Mouse (Mus musculus) adrenal gland, adult 18-20 months (tissue): ENCODE data around the gene Il25. TPM values are rescaled to one million over a fixed set of nuclear protein-coding genes. Genes with fewer than 3 reads are reported as not detected.
"Not testable (repeated sequence)": the region's sequence is repeated elsewhere in the genome, so short reads cannot be mapped to it uniquely, and the experiment has no call there.

ENCODE experiments used
- DNase-seq, 2 experiments: peaks; one replicate each; pipeline ENCODE4 v3.0.0; 2021 to 2022; ENCODE audit warnings: low spot score in 2 of 2
- total RNA-seq, 2 experiments: library from RNA; stranded (reverse); gene quantifications; 1 replicate in 1 of 2; 2 replicates in 1 of 2; pipeline ENCODE4 v1.2.3; 2021

Gene Il25
- total RNA-seq, 2 experiments from 2014 or later, result not detected

DNA sequence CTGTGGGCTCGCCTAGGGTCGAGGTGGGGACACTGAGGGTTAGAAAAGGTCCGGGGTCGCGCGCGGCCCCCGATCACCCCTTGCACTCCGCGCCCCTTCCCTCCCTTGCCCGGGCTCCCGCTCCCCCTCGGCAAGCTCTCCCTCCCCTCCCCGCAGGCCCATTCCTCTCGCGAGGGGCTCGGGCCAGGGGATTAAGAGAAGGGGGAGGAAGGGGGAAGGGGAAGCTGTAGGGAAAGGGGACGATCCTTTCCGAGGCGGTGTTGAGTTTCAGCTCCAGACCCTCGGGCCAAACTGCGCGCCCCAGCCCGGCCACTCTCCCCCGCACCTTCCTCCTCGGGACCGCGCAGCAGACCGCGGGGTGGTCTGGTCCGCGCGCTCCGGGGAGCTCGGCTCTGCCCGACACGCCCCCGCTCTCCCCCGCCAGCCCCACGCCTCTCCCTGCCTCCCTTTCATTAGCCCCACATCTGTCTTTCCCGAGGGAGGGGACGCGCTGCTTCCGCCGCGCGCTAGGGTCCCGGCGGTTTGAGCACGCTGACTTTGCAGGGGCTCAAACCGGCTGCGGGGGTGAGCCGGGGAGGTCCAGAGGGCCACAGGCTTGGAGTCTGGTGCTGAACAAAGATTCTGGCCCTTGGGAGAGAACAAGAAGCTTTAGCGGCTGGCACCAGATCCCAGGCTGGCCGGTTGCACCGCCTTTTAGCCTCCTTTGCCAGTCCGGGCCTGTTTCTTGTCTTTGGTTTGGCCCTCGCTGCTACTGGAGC, 5.9 kb upstream of the Il25 start:
- peak in 1 of 2 experiments; percentile 29 for DNase-seq

DNA sequence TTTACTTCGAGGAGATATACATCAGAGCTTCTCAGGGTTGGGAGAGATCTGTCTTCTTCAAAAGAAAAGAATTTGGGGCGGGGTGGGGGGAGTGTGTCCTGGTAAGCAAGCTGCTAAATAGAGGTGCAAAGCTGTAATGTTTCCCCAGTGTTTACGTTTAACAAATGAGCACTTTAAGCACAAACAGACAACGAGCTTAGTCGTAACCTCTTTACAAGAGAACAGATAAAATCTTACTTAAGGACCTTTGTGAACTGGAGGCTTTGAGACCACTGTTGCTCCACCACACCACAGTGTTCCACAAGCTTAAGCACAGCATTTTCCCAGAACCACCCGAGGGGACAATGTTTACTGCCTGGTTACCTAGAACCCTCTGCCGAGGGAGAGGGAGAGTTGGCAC, 5.2 kb upstream of the Il25 start:
- DNase-seq, result no peak

DNA sequence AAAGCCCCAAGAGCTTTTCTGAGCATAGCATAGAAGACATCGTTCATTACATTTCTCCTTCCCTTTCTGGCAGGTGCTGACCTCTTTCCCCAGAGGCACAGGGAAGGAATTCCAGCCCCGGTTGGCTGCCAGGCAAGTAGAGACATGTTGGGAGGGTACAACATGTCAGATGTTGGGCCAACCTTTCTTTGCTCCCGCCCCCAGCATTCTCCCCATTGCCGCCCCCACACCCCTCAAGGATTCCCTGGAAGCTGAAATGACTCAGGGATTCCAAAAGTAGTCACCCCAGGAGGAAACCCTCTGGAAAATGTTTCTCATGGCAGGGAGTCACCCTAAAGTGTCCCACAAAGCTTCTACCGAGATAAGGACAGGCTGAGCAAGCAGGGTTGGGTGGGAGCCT, 2.7 kb upstream of the Il25 start:
- DNase-seq, result no peak

DNA sequence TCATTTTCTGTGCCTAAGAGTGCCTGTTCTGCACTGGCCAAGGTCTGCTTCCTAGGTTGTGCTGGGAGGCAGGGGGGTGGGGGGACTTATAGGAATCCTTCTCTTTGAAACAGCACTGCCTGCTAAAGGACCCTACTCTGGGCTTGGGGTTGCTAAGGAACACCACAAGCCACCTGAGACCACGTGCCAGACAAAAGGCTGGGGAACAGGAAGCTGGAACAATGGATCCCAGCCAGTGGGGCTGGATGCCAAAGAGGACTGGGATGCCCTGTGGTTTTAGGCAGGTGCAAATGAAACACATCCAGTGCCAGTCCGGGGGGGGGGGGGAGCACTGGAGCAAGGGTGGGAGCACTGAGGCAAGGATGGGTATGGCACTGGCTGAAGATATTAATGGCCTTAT, 2.1 kb upstream of the Il25 start:
- DNase-seq, result no peak

DNA sequence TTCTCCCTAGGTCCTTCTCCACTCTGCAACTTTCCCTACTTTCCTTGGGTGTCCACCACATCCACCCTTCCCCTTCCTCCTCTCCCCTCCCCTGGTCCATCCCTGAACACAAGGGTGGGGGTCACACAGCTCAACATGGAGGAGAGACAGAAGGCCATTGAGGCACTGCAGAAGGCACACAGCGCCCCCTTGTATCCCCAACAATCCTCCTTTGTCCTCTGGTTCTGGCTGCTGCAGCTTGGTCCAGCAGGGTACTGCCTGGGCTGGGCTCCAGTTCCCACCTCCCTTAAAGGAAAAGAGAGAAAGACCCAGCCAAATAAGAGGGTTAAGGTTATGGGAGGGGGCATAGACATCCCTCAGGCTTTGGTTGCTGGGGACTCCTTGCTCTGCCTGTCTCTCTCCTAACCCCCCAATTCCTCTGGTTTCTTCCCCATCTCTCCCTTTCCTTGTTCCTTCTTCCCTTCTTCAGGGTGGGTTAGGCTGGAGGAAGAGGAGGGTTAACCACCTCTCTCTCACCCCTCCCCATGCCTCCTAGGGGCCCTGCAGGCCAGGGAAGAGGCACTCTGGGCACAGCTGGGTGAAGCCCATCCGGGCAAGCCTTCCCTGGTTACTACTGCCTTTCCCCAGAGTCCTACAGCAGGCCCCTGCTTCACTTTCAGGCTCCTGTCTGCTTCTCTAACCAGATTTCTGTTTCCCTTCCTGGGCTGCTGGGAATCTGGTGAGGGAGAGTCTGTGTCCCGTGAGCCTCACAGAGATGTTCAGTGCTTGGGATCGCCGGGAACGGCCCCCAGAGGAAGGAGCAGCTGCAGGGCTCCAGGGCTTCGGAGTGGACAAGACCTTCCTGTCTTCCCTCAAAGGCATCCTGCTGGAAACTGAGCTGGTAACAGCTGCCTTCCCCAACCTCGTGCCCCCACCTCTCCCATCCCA, 3.7 kb downstream of the Il25 start, which contains the start of gene Cmtm5:
Gene Cmtm5 (plus strand): TSS at position 358 of the 927 bp plus-strand sequence.
- no peak for DNase-seq

DNA sequence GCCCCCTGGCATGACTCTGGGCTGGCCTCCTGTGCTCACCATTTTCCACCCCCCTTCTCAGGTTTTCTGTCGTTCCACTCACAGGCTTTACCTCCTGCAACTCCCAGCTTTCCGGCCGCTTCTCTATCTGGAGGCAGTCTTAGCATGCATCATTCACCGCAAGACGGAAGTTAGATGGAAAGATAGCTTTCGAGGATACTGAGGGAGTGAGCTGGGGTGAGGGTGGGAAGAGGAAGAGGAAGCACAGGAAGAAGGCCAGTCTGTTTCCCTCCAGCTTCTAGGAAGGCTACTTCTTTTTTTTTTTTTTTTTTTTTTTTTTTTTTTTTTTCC, 4.3 kb downstream of the Il25 start:
- no peak for DNase-seq

DNA sequence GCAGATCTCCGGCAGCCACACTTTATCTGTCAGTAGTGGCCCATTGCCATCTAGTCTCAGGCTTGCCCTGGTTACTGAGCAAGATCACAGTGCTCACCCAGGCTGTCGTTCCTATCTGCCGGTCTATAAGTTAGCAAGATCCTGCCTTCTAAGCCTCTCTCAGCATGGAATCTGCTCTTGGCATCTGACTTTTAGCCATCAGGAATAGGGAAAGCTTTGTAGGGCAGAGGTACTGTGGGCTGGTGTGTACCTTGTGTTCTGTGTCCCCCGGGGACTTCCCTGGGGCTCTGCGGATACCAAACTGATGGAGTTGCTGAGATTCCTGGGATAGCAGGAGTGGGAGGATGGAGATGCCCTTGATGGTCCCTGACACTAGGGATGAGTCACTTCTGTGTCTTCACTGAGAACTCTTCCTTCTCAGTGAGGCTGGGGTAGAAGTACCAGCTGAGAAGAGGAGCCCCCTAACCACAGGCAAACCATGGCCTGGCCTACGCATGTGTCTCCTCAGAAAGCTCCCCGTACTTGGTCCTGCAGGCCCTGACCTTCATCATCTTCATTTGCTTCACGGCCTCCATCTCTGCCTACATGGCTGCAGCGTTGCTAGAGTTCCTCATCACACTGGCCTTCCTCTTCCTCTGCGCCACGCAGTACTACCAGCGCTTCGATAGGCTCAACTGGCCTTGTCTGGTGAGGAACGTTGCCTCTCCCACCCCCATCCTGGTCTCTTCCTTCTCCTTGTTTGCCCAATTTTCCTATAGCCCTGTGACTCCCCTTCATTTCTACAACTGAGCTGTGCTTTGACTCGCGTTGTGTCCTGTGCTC, 5.1 kb downstream of the Il25 start:
- no peak for DNase-seq

DNA sequence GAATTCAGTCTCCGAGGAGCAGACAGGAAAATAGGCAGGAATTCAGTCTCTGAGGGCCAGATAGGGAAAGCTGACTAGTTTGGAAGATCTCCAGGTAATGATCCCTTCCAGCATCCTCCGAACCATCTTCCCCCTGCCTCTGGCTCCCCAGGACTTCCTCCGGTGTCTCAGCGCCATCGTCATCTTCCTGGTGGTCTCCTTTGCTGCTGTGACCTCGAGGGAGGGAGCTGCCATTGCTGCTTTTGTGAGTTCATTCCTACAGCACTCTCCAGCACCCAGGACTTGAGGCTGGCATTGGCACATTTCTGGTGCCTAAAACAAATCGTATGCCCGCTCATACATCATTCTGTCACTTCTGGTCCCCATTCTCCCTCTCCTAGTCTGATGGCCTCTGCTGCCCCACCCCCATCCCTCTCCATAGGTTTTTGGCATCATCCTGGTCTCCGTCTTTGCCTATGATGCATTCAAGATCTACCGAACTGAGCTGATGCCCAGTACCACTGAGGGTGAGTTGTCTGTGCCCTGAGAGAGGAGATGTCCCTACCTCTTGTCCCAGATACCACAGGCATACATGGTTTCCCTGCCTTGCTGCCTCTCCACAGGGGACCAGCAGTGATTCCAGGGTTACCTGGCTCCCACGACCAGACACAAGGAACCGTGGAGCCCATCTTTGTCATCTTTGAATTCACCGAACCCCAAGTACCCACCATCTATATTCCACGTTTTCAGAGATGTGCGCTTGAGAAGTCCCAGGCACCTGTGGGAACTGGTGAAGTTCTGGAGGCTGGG, 6.1 kb downstream of the Il25 start:
- DNase-seq, result no peak

DNA sequence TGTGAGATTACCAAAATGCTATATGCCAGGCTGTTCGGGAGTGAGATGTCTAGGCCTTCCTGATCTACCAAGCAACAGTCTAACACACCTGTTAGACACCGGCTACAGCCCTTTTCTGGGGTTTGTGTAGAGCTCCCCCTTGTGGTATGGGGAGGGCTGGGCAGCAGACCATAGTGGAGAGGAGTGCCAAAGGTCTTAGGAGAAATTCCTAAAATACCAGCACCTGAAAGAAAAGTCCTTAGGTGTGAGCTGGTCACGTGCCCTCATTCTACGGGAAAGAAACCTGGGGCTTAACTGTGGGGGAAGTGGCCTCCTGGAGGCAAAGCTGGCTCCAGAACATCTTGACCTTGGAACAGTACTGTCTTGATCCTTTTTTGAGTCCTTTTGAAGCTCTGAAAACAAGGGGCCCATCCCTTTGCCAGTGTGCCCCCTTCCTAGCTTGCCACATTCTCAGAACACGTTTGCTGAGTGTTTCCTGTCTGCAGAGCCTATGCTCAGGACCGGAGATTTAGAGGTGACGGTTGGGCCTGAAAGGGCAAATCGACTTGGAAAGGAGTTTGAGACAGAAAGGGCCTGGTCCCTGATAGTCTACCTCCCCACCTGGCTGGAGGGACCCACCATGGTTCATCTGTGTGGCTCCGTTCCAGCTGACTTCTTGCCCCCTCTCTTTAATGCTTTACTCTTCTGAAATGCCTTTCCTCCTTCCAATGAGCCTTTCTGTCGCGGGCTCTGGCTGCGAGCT, 7.1 kb downstream of the Il25 start:
- peak; percentile 62 to 66 for DNase-seq

DNA sequence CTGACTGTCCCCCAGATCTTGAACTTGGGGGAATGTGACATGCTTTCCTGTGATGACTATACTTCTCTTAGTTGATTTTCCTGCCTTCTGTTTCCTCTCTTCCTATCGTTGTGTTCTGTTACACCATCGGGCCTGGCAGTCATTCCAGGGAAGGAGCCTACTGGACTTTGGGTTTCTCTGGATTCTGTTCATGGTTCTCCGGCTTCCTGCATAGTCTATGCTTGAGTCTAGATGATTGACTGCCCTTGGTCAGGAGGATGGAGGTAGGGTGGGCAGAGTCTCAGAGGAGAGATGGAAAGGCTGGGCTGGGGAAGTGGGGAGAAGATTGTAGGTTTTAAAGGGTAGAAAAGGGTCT, 7.7 kb downstream of the Il25 start:
- DNase-seq, result no peak

DNA sequence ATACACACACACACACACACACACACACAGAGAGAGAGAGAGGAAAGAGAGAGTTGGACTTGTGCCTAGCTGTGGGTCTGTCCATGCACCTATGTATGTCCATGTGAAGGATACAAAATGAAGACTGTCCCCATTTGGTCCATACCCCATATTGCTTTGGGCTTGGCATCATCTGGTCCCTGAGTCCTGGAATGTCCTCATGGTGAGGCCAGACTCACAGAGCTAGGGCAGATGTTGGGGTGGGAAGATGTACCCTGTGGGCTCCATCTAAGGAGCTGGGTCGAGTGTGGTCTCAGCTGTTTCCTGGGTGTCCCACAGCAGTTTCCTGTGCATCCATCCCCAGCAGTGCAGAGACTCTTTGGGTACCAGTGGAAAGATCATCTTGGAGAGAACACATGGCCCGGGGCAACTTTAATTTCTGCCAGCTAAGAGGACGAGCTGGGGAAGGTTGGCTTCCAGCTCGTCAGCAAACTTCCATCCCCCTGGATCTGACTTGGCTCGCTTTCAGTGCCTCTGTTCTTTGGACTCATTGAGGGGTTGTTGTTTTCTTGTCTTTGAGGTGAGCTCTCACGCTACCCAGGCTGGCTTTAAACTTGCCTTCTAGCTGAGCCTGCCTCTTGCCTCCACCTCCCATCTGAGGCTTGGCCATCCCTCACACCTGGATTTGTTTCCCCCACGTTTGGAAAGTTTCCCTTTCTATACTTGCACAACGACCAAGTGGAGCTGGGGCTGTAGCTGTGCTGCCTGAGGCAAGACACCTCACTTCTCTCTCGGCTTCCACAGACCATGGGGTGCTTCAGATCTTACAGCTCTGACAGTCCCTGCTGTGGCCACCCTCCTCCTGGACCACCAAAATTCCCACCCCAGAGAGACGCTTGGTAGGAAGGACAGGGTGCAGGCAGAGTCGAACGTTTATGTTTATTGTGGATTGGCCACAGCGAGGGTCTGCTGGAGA, 8.8 kb downstream of the Il25 start:
- no peak for DNase-seq

DNA sequence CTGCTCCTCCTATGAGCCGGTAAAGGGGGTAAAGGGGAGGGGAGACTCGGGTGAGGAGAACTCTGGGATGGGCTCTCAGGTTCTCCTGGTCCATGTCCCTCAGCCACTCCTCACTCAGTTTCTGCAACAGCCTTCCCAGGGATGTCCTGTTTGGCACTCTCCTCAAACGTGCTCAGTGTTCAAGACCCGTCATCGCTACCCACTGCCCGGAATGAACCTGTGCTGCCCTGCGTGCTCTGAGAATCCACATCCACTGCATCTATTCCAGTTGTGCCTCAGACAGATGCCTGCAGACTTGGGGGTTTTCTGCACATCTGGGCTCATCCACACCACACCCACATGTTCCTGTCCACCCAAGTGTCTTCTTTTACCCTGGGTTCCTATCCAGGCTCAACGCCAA, 10.0 kb downstream of the Il25 start:
- no peak for DNase-seq

DNA sequence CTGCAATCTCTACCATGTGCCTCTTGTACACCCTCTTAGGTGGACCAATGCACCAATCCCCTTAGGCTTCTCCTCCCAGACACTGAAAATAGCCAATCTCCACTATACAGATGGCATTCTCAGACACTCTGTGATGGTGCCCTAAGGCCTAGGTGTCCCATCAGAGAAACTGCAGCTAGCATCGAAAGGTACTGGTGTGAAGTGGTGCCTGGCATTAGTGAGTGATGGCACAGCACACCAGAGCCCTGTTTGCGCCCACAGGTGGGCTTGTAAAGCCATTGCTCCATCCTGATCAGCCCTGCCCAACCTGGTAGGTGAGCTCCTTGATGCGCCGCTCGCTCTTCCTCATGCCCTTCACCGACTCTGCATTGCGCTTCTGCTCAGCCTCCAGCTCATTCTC, 11.5 kb downstream of the Il25 start:
- no peak for DNase-seq

DNA sequence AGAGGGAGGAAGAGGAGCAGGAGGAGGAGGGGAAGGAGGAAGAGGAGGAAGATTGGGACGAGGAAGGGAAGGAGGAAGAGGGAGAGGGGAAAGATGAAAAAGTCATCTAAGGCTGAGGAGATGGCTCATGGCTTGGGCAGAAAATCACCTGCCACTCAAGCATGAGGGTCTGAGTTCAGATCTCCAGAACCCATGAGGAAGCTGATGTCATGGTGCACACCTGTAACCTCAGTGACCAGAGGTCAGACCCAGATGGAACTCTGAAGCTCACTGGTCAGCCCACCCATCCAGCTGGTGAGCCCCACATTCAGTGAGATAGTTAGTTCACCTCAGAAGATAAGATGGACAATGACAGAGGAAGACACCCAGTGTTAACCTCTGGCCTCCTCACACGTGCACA, 12.4 kb downstream of the Il25 start:
- DNase-seq, result no peak

DNA sequence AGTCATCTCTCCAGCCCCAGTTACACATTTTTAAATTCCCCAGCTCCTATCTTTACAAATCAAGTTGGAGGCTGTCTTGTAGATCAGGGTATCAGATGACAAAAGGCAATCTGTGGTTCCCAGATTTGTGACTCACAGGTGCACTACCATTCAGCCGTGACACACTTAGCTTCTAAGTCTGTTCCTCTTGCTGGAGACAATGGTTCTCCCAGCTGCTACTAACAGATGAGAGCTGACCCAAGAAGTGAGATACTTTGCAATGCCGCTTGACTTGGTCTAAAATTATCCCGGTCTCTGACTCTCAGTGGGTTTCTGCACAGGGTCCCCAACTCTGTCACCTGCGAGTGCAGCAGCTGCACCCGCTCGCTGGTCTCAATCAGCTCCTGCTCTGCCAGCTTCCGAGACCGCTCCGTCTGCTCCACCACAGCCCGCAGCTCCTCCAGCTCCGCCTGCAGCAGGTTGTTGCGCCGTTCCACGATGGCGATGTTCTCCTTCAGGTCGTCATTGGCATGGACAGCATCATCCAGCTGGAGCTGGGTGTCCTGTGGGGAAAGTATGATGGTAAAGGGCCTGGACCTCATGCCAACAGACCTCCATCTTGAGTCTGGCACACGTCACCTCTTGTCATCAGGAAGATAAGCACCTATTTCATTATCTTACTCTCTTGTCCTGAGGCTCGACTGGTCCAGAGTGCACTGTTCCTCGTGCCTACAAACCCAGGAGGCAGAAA, 13.6 kb downstream of the Il25 start:
- no peak for DNase-seq

DNA sequence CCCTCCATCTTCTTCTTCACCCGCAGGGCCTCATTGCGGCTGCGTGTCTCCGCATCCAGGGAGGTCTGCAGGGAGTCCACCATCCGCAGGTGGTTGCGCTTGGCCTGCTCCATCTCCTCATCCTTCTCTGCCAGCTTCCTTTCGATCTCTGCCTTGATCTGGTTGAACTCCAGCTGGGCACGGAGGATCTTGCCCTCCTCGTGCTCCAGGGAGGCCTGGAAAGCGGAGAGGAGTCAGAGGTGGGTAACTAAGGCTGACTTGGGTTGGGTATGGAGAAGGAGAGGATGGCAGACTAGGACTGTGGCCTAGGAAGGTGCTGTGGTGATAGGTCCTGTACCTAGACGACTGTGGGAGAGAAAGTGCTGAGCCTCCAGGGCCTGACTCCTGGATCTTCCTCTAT, 14.5 kb downstream of the Il25 start:
- DNase-seq, result not testable (repeated sequence)

DNA sequence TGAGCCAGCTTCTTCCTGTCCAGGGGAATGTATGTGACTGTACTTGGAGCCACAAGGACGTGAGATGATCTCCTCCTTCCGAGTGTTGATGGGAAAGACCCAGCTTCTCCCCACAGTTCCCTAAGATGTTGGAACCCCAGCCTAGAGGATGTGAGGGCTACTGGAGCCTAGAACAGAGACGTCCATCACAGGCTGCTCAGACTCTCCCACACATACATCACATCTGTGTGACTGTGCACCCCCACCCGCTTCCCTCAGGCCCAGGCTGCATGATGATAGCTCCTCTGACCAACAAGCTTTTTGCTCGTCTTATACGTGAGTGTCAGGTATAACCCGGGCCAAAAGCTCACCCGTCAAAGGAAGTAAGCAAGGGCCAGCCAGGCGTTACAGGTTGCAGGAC, 16.3 kb downstream of the Il25 start:
- DNase-seq, result no peak

DNA sequence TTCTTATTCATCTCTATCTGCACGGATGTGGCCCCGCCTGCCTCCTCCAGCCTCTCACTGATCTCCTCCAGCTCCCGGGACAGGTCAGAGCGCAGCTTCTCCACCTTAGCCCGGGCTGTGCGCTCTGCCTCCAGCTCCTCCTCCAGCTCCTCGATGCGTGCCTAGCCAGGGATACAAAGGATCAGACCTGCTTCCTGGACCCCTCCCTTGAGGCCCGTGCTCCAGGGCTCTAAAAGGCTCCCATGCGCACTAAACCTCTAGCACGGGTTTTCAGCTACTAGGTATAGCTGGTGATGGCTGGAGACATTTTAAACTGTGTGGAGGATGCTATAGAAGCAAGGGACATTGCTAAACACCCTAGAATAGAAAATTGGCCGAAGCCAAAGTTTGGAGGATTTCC, 18.0 kb downstream of the Il25 start:
- no peak for DNase-seq
